Mouse (Mus musculus) spleen, adult 18-20 months (tissue): ENCODE results near the gene Mfsd14a.

Source experiments
- DNase-seq, 2 experiments: peaks; one replicate each; pipeline ENCODE4 v3.0.0; 2022; ENCODE audit warnings: mixed read lengths in 2 of 2

Gene Mfsd14a

GRCm38 (mm10) chr3:116595603-116595991 lies 66.9 kb downstream of the Mfsd14a start:
- DNase-seq = no peak

GRCm38 (mm10) chr3:116594728-116595602 lies 67.5 kb downstream of the Mfsd14a start, which contains the start of gene Sass6:
Gene Sass6 (plus strand): TSS chr3:116594982.
- peak; percentile 90 to 98 for DNase-seq

GRCm38 (mm10) chr3:116594076-116594727 lies 68.3 kb downstream of the Mfsd14a start:
- no peak for DNase-seq

- DNase-seq = no peak
Observed at GRCm38 (mm10) chr3:116582201-116582600, 80.3 kb downstream of the Mfsd14a start.
